Mouse (Mus musculus) spleen, adult 18-20 months (tissue): ENCODE data around the gene Klkb1.

Experiments
- DNase-seq, 2 experiments: peaks; one replicate each; pipeline ENCODE4 v3.0.0; 2022; ENCODE audit warnings: mixed read lengths in 2 of 2

Klkb1 gene

DNA sequence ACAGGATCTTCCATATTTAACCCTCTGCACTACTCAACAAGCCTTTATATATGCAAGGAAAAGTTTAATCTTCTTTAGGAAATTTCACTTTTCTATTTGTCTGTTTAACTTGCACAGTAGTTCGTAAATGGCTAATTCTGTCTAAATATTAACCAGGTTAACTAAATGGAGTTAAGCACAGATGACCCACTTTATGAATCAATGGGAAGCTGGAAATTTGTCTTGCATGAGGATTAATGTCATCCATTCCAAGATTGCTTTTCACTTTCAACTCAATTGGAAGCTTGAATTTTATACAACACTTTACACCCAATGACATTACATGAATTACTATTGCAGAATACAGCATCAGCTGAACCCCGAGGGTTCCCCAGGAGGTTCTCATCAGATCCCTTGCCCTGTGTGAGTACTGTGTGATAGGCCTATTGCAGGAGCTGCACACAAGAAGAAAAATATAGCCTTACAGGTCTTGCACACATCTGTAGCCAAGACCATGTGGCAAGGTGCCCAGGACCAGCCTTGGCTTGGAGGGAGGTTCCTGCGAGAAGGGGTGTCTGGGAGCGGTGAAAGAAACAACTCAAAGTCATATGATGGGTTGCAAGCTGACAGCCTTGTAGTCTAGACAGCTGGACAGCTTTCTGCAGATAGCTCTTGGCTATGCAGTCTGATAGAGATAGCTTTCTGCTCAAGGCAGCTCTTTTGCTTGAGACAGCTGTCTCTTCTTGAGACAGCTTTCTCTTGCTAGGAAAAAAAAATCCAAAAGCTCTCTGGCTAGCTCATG lies 26.9 kb downstream of the Klkb1 start:
- DNase-seq: no peak

DNA sequence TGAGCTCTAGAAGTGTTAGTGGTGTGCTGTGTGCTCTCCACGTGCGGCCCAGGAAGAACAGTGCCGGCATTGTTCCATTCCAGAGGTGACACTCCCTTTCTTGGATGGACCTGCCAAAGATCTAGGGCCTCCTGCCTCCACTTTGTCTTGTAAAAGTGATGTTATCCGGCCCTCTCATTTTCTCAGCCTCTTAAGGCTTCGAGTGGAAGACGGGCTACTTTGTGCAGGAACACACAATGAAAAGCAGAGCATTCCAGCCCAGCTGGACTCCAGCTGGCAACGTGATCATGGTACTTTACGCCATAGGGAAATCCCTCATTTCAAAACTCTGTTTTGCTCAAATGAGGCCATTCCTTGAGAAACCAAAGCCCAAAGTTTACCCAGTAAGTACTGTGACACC lies 27.7 kb downstream of the Klkb1 start:
- DNase-seq: no peak

DNA sequence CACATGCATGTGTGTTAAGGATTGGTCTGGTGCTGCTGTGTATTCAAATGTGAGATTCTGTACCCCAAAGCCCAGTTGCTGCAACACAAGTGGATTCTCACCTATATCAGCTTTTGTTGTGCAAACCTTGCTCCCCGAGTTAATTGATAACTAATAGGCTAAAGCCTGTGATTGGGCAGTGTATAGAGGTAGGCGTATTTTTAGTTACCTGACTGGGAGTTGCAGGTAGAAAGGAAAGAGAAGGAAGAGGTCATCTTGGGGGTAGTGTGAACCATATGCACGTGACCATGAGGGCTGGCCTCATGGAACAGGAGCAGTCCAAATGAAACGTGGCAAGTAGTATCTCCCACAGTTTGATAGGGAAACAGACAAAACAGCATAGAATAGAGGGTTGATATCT lies 29.7 kb downstream of the Klkb1 start:
- no peak for DNase-seq

- DNase-seq: no peak
Observed at GRCm38 (mm10) chr8:45262851-45263250, 31.8 kb downstream of the Klkb1 start.

DNA sequence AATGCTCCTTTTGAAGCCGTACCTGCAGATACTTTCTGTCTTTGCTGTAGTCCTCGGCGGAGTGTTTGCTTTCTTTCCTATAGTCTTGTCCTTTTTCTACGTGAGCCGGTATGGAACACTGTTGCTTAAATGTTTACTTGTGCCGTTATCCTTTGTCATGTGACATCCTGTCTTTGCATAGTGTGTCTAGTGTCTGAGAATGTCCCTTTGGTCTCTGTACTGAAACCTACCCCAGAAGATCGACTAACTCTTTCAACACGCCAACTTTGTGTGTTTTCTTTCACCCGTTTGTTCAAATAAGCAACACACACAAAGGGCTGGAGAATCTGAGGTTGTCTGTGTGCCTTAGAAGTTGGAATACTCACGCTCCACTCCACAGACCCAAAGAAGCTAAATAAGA lies 32.7 kb downstream of the Klkb1 start, which contains the start of gene F11:
Gene F11 (minus strand): TSS at position 112 of the 400 bp plus-strand sequence.
- no peak for DNase-seq

- DNase-seq: no peak
Observed at GRCm38 (mm10) chr8:45258421-45258820, 36.2 kb downstream of the Klkb1 start.

- no peak for DNase-seq
Observed at GRCm38 (mm10) chr8:45255040-45255439, 39.6 kb downstream of the Klkb1 start.

DNA sequence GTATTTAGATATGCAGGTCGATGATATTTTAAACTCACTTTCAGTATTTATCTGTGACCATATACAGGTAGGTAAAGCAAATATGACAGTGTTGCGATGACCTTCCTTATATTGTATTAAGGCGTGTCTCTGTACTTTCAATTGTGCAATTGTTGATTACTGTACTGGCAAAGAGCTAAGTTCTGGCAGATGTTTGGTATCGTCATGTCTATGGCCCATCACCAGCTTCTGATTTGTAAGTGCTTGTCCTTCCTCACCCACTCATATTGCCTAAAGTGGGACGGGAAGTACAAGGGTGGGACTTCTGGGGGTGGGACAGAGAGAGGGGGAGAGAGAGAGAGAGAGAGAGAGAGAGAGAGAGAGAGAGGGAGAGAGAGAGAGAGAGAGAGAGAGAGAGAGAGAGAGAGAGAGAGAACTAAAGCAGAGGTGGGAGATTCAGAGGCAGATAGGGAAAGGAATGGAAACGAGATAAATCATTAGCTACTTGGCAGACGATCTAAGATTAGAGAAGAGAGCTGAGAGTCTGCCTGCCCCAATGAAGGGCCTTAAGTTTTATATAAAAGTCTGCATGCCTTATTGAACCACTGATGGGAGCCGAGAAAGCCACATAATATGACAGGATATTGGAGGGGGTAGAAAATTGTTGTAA lies 40.3 kb downstream of the Klkb1 start:
- DNase-seq: no peak

- DNase-seq: no peak
Observed at GRCm38 (mm10) chr8:45253586-45253985, 41.1 kb downstream of the Klkb1 start.

DNA sequence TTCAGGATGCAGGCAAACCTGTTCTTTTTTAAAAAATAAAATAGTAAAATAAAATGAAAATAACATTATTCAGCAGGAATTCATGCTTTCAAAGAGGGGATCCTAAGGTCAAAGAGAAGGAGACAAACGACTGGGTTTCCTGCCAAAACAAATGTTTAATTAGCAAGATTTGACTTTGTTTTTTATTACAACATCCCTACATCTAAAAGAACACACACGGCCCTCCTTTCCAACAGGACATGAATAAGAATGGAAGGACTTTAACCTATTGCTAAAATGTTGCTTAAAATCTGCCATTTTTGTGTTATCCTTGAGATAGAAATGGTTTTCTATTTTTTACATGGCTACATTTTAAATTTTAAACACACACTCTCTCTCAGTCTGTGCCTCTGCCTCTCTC lies 41.5 kb downstream of the Klkb1 start:
- DNase-seq: no peak

DNA sequence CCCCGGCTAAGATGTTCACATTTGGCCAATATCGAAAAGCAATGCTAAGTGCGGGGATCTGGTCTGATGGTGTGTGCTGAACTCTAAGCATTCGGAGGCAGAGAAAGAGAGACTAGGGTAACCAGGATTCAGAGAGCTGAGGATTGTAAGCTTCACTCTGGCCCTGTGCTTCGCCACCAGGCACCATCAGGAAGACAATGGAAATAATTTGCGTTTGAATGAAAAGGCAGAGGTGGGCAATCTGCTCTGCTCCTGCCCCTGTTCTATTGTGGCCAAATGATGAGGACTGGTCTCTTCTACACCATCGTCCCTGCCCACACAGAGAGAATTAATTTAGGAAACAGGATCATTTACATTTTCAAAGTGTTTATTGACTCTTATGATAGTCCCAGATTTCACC lies 48.4 kb downstream of the Klkb1 start:
- no peak for DNase-seq

DNA sequence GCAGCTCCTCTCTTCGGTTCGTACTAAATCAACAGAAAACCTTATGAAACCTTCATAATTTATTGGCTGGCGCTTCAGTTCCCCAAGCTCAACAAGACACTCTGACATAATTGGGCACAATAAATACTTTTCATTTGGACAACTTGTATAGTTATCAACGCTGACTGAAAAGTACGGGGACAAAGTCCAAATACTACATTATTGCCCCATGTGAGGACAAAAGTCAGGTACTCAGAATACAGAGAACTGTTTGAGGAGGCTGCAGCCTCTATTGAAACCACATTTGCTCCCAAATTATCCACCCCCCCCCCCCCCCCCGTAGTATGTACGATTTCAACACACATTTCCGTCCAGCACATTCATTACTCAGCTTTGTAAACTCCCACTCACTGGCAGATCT lies 55.3 kb downstream of the Klkb1 start:
- no peak for DNase-seq

GRCm38 (mm10) chr8:45238282-45238681 lies 56.4 kb downstream of the Klkb1 start:
- DNase-seq: no peak

DNA sequence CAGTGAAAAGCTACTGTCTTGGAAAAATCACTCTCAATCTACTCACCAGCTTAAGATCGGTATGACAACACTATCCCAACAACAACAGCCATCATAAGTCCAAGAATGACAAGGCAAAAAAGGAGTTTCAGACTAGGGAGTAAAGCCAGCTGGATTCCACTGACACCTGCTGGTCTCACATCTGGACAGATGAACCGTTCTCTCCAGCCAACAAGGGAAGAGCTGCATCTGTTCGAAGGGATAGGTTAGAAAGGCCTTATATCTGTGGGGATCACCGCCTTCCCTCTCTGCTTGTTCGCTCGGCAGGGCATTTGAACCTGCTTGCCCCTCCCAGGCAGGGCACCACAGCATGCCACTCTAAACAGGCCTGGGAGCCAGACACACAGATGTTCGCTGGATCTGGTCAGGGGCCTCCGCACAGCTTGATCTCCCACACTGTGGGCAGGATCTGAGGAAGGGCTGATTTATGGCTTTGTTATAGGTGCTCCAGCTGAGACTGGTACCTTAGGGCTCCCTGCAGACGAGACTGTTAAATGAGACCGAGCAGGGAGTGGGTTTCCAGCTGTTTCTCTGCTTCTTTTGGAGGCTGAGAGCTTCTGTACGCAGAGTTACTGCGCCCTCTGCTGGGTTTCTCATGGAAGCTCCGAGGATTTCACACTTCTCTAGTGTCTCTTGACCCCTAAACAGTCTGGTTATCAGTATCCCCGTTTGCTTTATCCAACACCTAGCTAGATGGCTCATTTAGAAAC lies 58.3 kb downstream of the Klkb1 start:
- DNase-seq: peak in 1 of 2 experiments; percentile 2

DNA sequence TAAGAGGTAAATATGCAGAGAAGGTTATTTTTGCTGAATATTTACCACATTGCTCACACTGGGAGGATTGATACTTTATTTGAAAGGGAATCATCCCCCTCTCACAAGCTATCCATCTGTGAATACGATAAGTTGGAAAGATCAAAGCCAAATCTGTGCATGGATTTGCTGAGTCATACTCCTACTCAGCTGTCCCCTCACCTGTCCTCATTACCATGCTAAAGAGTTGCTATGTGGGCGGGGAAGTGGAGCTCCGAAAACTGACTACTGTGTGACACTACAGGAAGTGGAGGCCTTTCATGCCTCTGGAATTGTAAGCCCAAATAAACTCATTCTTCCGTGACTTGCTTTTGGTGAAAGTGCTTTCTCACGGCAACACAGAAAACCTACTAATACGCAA lies 59.4 kb downstream of the Klkb1 start:
- DNase-seq: no peak

GRCm38 (mm10) chr8:45233256-45233655 lies 61.4 kb downstream of the Klkb1 start:
- no peak for DNase-seq
